Mouse (Mus musculus) left cerebral cortex, adult 18-20 months (tissue): ENCODE data around the gene Cnn1. TPM values are rescaled to one million over a fixed set of nuclear protein-coding genes. Genes with fewer than 3 reads are reported as not detected.

Experiments used
- DNase-seq, 2 experiments: peaks; one replicate each; pipeline ENCODE4 v3.0.0; 2021 to 2022; ENCODE audit warnings: low spot score in 2 of 2, mixed read lengths in 1 of 2
- microRNA-seq, 2 experiments: library from miRNA; unstranded; fragments of <30 nt; microRNA quantifications; one replicate each; pipeline ENCODE4 v1.2.0; 2021
- total RNA-seq, 2 experiments: library from RNA; stranded (reverse); gene quantifications; 2 replicates each; pipeline ENCODE4 v1.2.3; 2021

Cnn1 gene
- total RNA-seq, 2 experiments from 2014 or later: 0.56 to 0.87 TPM

GRCm38 (mm10) chr9:22156497-22157245 is 57.7 kb downstream of the Cnn1 start, which contains the start of gene Pigyl:
TSS of gene Pigyl (plus strand) at chr9:22156846.
- peak; percentile 98 to 99 for DNase-seq

GRCm38 (mm10) chr9:22157516-22158265 is 58.7 kb downstream of the Cnn1 start:
- DNase-seq: peak in 1 of 2 experiments; percentile 11

Small RNAs within 50 kb of the gene (microRNA-seq; reads per million reads assigned to microRNA genes)
- 0.42 to 0.50 reads per million in 2 experiments for gene Mir7084

Other genes with a start within 250 kb of the Cnn1 start
- gene Dock6, start 246.6 kb upstream of the Cnn1 start, total RNA-seq: 10 to 100 TPM; 12.7 to 18.2 TPM
- gene Rab3d, start 181.0 kb upstream of the Cnn1 start, total RNA-seq: 10 to 100 TPM; 13.8 to 14.0 TPM
- 10 to 100 TPM; 18.3 to 18.8 TPM for gene Ccdc159, start 171.7 kb upstream of the Cnn1 start, total RNA-seq
- gene Tmem205, start 171.7 kb upstream of the Cnn1 start, total RNA-seq: 10 to 100 TPM; 33.5 to 39.8 TPM
- gene Plppr2, start 162.2 kb upstream of the Cnn1 start, total RNA-seq: 100 to 1,000 TPM; 171 to 178 TPM
- 10 to 100 TPM; 13.1 to 14.1 TPM for gene Swsap1, start 143.5 kb upstream of the Cnn1 start, total RNA-seq
- 10 to 100 TPM; 10.7 to 12.9 TPM for gene Epor, start 135.7 kb upstream of the Cnn1 start, total RNA-seq
- gene Rgl3, start 109.8 kb upstream of the Cnn1 start, total RNA-seq: 1 to 10 TPM; 3.7 to 4.0 TPM
- 1 to 10 TPM; 8.1 TPM for gene Ccdc151, start 96.6 kb upstream of the Cnn1 start, total RNA-seq
- 10 to 100 TPM; 91.4 to 95.1 TPM for gene Prkcsh, start 96.4 kb upstream of the Cnn1 start, total RNA-seq
- gene Elavl3, start 47.2 kb upstream of the Cnn1 start, total RNA-seq: 100 to 1,000 TPM; 144 TPM
- 1 to 10 TPM; 1.4 to 3.8 TPM for gene Gm49318, start 28.0 kb upstream of the Cnn1 start, total RNA-seq
- gene Zfp653, start 27.8 kb upstream of the Cnn1 start, total RNA-seq: 10 to 100 TPM; 19.8 to 21.1 TPM
- 10 to 100 TPM; 43.0 to 49.9 TPM for gene Ecsit, start 13.8 kb upstream of the Cnn1 start, total RNA-seq
- gene Elof1, start 18.0 kb downstream of the Cnn1 start, total RNA-seq: 10 to 100 TPM; 64.7 to 65.0 TPM
- gene Acp5, start 36.5 kb downstream of the Cnn1 start, total RNA-seq: under 1 TPM; 0.59 to 0.63 TPM
- gene Pigyl, start 57.6 kb downstream of the Cnn1 start, total RNA-seq: 10 to 100 TPM; 39.8 to 40.6 TPM
- not detected for gene Zfp872, start 88.9 kb downstream of the Cnn1 start, total RNA-seq
- 10 to 100 TPM; 20.4 to 21.0 TPM for gene Zfp809, start 126.5 kb downstream of the Cnn1 start, total RNA-seq
- gene Zfp599, start 160.7 kb downstream of the Cnn1 start, total RNA-seq: 1 to 10 TPM; 4.3 to 4.4 TPM
- 10 to 100 TPM; 13.5 to 15.2 TPM for gene Zfp810, start 208.4 kb downstream of the Cnn1 start, total RNA-seq